Mouse (Mus musculus) mouse trophoblast stem cell (cell line): Measurements from ENCODE around the gene Igf2bp1.
"Not testable (repeated sequence)": the region's sequence is repeated elsewhere in the genome, so short reads cannot be mapped to it uniquely, and the experiment has no call there.

ENCODE experiments used
- in situ Hi-C, 2 experiments: fragments of 300-500 bp; cut with MseI, MboI; formaldehyde crosslinking; loops; 2 replicates in 1 of 2; 3 replicates in 1 of 2; pipeline ENCODE4 v1.15.1; 2025

Igf2bp1 gene

GRCm38 (mm10) chr11:95963304-95963703 is 42.4 kb downstream of the Igf2bp1 start:
- in situ Hi-C loops, result no loop called here

DNA sequence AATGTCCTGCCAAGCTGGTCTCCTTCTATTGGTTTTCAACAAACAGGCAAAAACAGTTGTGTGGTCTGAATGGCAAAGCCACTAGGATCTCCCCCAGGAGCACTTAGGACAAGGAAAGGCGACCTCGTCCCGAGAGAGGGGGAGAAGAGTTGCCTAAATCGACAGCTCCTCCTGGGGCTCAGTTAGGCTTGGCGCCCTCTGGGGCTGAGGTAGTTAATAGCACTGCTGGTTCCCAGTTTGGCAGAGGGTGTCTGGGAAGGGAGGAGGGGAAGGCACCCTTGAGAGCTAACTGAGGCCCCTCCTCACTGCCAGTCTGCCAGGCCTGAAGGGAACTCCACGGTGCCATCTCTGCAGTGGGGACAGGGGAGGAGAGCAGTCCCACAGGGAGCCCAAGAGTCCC is 46.6 kb downstream of the Igf2bp1 start:
- in situ Hi-C loops, result no loop called here

DNA sequence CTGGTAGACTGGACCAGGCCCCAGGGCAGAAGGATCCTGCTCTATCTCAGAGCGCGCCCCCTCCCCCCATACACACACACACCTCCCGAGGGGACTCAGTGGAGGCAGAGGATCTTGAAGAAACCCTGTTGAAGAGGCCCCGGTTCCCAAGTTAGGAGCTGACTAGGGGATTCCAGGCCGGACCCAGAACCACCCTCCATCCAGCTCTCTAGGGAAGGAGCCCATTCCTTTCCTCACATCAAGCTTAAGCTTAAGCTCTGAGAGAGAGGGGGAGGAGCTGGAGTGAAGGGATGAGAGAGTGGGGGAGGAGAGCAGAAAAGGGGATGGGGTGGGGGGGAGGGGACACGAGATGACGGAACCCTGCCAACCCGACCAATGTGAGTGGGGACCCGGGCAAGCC is 47.5 kb downstream of the Igf2bp1 start:
- in situ Hi-C loops, result no loop called here

DNA sequence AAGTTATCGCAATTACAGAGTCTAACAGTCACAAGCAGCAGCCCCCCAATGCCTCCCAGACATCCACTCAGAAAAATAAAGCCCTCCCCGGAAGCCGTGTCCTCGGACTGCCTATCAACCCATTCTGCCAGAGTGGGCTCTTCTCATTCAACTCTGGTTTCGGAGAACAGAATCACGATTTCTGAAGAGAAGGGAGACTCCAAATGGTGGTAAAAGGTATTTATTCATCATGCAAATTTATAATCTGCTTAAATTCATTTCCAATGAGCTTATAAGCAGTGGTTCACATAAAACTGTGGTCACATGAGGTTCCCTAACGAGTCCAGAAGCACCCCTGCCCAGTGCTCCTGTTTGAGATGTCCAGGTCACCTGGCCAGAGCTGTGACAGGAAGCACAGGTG is 48.3 kb downstream of the Igf2bp1 start:
- in situ Hi-C loops, result no loop called here

DNA sequence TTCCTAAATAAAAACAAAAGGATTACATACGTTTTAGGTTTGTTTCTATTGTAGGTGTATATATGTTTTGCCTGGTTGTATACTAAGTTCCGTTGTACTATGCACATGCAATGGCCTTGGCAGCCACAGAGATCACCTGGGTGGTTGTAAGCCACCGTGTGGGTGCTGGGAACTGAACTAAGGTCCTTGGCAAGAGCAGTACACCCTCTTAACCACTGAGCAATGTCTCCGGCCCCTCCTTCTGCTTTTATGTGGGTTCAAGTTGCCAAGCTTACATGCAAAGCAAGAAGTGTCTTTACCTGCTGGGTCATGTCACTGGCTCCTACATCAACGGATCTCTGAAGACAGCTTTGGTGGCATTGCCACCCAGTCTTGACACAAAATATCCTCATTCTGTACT is 52.4 kb downstream of the Igf2bp1 start:
- in situ Hi-C loops, result no loop called here

DNA sequence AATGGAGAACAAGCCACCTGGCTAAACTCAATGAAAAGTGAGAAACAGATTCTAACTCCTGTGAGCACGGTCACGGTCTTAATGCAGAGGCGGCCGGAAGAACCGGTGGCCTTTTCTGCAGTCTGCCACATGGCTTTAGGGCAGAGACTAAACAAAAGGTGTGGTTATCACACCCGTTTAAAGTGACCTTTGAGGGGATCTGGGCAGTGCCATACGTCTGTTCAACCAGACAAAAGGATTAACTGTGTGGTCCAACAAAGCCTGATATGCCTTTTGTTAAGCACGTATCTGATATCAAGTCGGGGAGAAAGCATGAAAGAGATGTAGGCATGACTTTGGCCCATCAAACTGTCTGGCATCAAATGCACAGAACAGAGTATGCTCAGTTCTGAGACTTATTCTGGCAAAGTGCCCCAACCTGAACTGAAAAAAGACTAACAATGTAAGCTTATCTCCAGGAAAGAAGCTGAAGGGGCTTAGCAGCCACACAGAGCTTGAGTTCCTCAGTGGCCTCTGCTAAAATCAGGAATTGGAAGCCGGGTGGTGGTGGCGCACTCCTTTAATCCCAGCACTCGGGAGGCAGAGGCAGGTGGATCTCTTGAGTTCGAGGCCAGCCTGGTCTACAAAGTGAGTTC is 59.8 kb downstream of the Igf2bp1 start:
- in situ Hi-C loops, result no loop called here

- in situ Hi-C loops, result loop anchor here in 1 of 2 experiments (5.0 kb wide), 1 partner anchor 63 kb away; no protein-coding TSS in a partner anchor
These were observed 65.8 kb downstream of the Igf2bp1 start for GRCm38 (mm10) chr11:95939828-95940507.

GRCm38 (mm10) chr11:95936409-95936808 is 69.3 kb downstream of the Igf2bp1 start:
- in situ Hi-C loops, result no loop called here

DNA sequence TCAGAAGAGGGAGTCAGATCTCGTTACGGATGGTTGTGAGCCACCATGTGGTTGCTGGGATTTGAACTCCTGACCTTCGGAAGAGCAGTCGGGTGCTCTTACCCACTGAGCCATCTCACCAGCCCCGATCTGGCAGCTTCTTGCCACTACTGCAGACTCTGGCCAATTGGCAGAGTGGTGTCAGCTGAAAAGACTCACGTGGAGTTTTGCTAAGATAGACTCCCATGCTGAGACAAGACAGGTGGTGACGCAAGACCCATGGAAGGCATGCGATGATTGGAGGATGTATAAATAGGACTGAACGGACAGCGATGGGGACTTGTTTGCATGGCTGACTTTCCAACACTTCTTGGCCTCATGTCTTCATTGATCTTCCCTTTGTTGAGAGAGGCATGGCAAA is 73.6 kb downstream of the Igf2bp1 start:
- in situ Hi-C loops, result not testable (repeated sequence)

GRCm38 (mm10) chr11:95926398-95926797 is 79.3 kb downstream of the Igf2bp1 start:
- in situ Hi-C loops, result no loop called here

GRCm38 (mm10) chr11:95925976-95926375 is 79.8 kb downstream of the Igf2bp1 start:
- in situ Hi-C loops, result no loop called here

DNA sequence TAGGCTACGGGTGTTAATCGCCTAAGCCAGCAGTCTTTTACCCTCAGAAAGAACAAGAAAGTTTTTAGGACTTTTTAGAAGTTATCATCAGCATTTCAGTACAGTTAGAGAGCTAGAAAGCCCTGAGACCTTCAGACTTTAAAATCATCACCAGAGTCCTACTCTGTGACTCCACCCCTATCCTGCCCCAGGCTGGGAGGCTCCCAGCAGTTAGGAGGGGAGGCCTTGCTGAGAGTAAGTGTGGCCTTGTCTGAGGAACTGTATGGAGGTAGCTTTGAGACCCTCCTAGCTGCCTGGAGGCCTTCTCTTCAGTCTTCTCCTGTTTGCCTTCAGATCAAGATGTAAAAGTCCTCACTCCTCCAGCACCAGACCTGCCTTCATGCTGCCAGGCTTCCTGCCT is 81.5 kb downstream of the Igf2bp1 start:
- in situ Hi-C loops, result no loop called here

DNA sequence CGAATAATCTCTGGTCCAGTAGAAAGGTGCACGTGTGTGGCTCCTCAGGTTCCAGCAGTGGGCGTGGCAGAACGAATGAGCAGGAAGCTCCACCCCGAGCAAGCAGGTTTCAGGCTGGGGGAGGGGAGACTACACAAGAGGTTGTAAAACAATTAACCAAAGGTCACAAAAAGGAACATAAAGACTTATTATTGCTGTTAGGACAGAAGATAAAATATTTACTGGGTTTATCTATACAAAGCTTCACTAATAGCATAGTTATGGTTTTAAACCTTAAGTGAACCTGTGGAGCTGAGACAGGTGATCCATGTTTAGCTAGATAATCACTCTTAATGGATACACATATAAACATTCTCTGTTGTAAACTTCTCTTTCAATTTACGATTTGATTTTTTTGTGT is 82.3 kb downstream of the Igf2bp1 start:
- in situ Hi-C loops, result not testable (repeated sequence)

GRCm38 (mm10) chr11:95921991-95922621 is 83.6 kb downstream of the Igf2bp1 start:
- in situ Hi-C loops, result no loop called here

DNA sequence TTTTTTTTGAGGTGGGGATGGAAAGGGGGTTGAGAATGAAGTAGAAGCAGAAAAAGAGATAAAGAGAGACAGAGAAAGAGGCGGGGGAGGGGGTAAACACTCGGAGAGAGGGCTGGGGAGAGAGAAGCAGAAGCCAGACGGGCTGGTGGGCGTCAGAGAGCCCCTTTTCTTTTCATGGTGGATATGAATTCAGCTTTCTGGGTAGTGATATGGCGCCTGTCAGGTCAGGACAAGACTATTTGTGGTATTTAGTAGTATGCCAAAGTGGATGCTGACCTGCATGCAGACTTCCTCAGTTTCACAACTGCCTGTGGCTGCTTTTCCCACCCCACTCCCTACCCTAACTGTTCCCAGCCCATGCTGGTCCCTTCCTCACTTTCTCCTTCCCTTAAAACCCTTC is 89.3 kb downstream of the Igf2bp1 start:
- in situ Hi-C loops, result no loop called here

DNA sequence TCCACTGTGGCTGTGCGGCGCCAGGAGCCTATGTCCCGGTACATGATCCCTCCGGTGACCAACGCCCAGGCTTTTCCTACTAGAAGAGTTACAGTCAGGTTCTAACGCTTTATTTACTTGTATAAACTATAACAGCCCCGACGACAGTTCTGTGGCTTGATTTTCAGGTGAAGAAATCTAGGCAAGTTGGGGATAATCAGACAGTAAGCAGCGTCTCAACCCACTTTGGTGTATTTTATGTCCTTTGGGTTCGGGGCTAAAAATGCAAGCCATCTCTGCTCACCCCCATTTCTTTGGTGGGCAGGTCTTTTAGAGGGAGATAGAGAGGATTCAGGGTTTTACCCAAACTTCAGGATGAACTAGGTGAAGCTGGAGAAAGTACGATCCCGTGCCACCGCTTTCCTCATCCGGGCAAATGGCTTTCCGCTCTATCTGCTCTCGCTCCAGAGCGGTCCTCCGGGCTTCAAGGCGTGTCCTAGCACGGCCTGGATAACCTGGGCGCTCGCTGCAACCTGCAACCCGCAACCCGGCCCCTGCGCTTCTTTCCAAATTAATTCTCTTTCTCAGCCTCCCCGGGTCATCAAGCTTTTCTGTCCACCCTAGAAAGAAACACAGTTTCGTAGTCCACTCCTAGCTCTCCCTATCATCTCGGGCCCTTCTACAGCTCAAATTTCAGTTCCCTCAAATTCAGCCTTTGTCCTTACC is 90.6 kb downstream of the Igf2bp1 start:
- in situ Hi-C loops, result no loop called here

GRCm38 (mm10) chr11:95914571-95914991 is 91.2 kb downstream of the Igf2bp1 start, which contains the start of gene B4galnt2:
Gene B4galnt2, minus strand, starts transcription at chr11:95914891.
- in situ Hi-C loops, result no loop called here

- in situ Hi-C loops, result no loop called here
These were observed 91.7 kb downstream of the Igf2bp1 start for GRCm38 (mm10) chr11:95913959-95914566.

DNA sequence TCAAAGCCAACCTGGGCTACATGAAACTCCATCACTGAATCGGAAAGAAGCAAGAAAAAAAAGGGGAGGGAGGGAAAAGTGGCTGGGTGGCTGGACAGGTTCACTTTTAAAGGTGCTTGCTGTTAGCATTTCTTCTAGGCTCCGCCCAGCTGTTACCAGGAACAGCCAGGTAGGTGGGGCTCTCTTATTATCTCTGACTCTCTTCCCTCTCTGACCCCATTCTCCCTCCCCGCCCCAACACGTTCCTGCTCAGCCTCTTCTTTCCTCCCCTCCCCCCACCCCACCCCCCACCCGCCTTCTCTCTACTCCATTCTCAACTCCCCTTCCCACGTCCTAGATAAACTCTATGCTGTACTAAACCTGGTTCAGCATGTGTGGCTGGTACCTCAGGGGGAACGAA is 94.2 kb downstream of the Igf2bp1 start:
- in situ Hi-C loops, result no loop called here

DNA sequence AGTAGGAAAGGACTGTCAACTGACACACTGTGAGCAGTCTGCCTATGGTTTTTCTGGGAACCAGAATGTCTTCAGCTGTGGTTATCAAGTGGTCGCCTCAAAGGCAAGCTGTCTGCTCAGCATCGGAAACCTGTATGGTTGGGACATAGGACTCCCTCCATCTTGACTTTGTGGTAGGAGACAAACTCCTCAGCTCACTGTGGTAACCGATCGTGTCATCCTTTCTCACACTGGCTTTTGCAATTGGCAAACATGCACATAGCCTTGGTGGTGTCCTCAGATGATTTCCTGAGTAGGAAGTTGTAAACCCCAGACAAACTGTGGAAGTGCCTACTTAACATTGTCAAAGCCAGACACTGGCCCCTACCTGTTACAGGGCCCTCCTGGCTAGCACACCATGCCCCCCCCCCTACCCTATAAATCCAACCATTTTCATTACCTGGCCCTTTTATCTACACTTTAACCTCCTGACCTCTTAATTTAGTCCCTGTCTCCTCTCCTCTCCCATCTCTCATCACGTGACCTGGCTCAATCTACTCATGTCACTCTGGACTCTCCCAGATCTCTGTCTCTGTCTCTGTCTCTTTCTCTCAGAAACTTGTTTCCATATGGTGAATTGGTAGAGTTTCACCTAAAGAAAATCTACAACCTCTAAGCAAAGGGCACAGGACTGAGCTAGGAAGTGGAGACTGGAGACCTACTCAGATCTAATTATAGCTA is 97.8 kb downstream of the Igf2bp1 start:
- in situ Hi-C loops, result no loop called here
